Mouse (Mus musculus) liver, embryonic 15.5 days (tissue): ENCODE data around the gene Ulbp1. TPM values are rescaled to one million over a fixed set of nuclear protein-coding genes. Genes with fewer than 3 reads are reported as not detected.
"Not testable (repeated sequence)": the region's sequence is repeated elsewhere in the genome, so short reads cannot be mapped to it uniquely, and the experiment has no call there.

Experiments used
- ATAC-seq: fragments of 200-750 bp; cut with Nextera tagmentation; 2 replicates; pipeline ENCODE4 v1.8.0; 2017; ENCODE audit warnings: moderate number of reproducible peaks, mild to moderate bottlenecking, moderate library complexity; ENCODE audit not compliant: insufficient read depth
- H3K27ac ChIP-seq: fragments of 300-500 bp; sonication (generic); replicated peaks from 2 replicates; pipeline ENCODE4 v1.5.1; 2015; ENCODE audit warnings: mild to moderate bottlenecking, inconsistent platforms
- H3K27me3 ChIP-seq: fragments of 300-500 bp; sonication (generic); 2 replicates; pipeline ENCODE4 v1.6.1; 2015; ENCODE audit warnings: mild to moderate bottlenecking, inconsistent platforms
- H3K36me3 ChIP-seq: fragments of 300-500 bp; sonication (generic); replicated peaks from 2 replicates; pipeline ENCODE4 v1.6.1; 2015; ENCODE audit warnings: moderate library complexity, mild to moderate bottlenecking, inconsistent platforms
- H3K4me1 ChIP-seq: fragments of 300-500 bp; sonication (generic); replicated peaks from 2 replicates; pipeline ENCODE4 v1.6.1; 2015; ENCODE audit warnings: inconsistent platforms
- H3K4me2 ChIP-seq: fragments of 300-500 bp; sonication (generic); 2 replicates; pipeline ENCODE4 v1.6.1; 2015; ENCODE audit warnings: moderate library complexity, mild to moderate bottlenecking, inconsistent platforms
- H3K4me3 ChIP-seq: fragments of 300-500 bp; sonication (generic); replicated peaks from 2 replicates; pipeline ENCODE4 v1.5.1; 2015; ENCODE audit warnings: mild to moderate bottlenecking, inconsistent platforms
- H3K9ac ChIP-seq: fragments of 300-500 bp; sonication (generic); 2 replicates; pipeline ENCODE4 v1.6.1; 2015; ENCODE audit warnings: moderate library complexity, mild to moderate bottlenecking, inconsistent platforms
- H3K9me3 ChIP-seq: fragments of 300-500 bp; sonication (generic); replicated peaks from 2 replicates; pipeline ENCODE4 v1.6.1; 2016; ENCODE audit warnings: inconsistent platforms
- WGBS: fragments of 180-500 bp; shearing (Covaris S2); methylation state at CpG from one replicate; pipeline ENCODE4 v1.1.7; 2015; ENCODE audit warnings: mixed read lengths; ENCODE audit not compliant: insufficient replicate concordance; 5-methylcytosine and 5-hydroxymethylcytosine counted together
- polyA plus RNA-seq: library from polyadenylated mRNA; unstranded; fragments of >200 nt; fragmentation: Nextera tagmentation; extraction: Ambion mirVana; gene quantifications from 2 replicates; pipeline ENCODE4 v1.2.1, GENCODE M21; 2015

Ulbp1 gene
- polyA plus RNA-seq, result 1.1 and 1.7 TPM in 2 replicates

- Histone ChIP-seq H3K36me3 (no peaks in the 10 kb centered on the region), H3K27me3 (no peaks in the 10 kb centered on the region), H3K4me3 (peak within 1 kb of the TSS; percentile 36), H3K9ac (no peak within 1 kb of the TSS), H3K27ac (no peak within 1 kb of the TSS), H3K4me2 (peak within 1 kb of the TSS; percentile 53), H3K9me3 (no peaks in the 10 kb centered on the region), H3K4me1 (0 out of 2 replicates have a peak, but pooled peaks cover 5% of the 10 kb centered on the region)
- peak; percentile 68 for ATAC-seq
- 18% methylated on average over 13 of the region's 13 CpGs for WGBS
Measured at GRCm38 (mm10) chr10:7473197-7473889, at the start of gene Ulbp1. Gene Ulbp1, minus strand, starts transcription at chr10:7473638.

DNA sequence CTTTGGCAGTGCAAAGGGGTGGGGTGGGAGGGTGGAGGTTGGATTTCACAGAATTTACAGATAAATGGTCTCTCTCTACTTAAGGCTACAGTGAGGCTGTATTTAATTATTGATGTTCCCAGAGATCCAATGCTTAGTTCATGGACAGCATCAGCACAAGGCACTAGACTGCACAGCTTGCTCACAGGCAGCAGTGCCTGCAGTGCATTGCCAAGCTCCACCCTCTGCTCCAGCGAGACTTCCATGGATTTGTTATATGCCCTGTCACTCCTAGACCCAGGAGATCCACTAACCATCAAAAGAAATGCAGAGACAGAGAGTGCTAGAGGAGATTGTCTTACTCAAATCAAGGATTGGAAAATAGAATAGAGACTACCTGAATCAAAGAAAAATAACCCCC is 24.7 kb upstream of the Ulbp1 start:
- not testable (repeated sequence) for ATAC-seq, H3K27me3 ChIP-seq

DNA sequence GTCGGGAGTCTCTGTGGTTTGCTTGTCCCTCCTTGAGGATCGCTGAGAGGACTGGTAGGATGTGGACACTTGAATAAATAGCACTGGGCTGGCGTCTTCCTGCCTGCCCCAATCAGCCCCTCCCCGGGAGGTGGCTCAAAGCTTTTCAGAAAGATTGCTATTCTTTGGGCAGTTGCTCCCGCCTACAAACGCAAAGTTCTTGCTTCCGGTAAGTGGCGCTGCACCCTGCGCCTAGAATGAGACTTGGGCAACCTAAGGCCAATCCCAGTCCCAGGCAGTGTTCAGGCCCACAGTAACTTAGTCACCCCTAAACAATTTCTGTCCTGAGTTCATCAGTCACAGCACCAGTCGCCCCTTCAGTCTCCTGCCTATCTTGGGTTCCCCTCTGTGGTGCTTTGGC is 18.9 kb upstream of the Ulbp1 start:
- H3K4me2 ChIP-seq, H3K9ac ChIP-seq, H3K27me3 ChIP-seq, H3K36me3 ChIP-seq, H3K27ac ChIP-seq, ATAC-seq, H3K4me3 ChIP-seq, H3K4me1 ChIP-seq, H3K9me3 ChIP-seq: not testable (repeated sequence)
- WGBS, result 4% methylated on average over 10 of the region's 10 CpGs

More for the DNA sequence above, 24.7 kb upstream of the Ulbp1 start:
- H3K4me2 ChIP-seq, H3K4me1 ChIP-seq, H3K4me3 ChIP-seq, H3K36me3 ChIP-seq, H3K9ac ChIP-seq, H3K9me3 ChIP-seq, H3K27ac ChIP-seq: not testable (repeated sequence)
- WGBS, result 41% methylated on average over 1 of the region's 1 CpGs

- Histone ChIP-seq H3K27ac (no peak overlapping the region), H3K27me3 (no peaks in the 10 kb centered on the region), H3K4me3 (no peak overlapping the region), H3K36me3 (no peaks in the 10 kb centered on the region), H3K9me3 (no peaks in the 10 kb centered on the region), H3K4me2 (no peak overlapping the region), H3K9ac (no peak overlapping the region), H3K4me1 (no peaks in the 10 kb centered on the region)
- 32% methylated on average over 4 of the region's 4 CpGs for WGBS
- no peak for ATAC-seq
Measured at GRCm38 (mm10) chr10:7483650-7484049, 10.2 kb upstream of the Ulbp1 start.

- not testable (repeated sequence) for H3K4me2 ChIP-seq, ATAC-seq
- whole genome bisulfite sequencing, result 69% methylated on average over 7 of the region's 13 CpGs
Measured at GRCm38 (mm10) chr10:7474225-7474624, 787 bp upstream of the Ulbp1 start.

DNA sequence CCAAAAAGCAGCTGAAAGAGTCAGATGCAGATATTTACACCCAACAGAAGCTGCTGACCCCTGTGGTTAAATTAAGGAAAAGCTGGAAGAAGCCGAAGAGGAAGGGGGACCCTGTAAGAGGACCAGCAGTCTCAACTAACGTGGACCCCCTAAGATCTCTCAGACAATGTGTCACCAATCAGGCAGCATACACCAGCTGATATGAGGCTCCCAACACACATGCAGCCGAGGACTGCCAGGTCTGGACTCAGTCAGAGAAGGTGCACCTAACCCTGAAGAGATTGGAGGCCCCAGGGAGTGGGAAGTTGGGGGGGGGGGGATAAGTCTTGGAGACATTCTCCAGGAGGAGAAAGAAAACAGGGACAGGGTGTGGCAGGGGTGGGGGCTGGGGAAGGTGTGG is 1.8 kb downstream of the Ulbp1 start:
- Histone ChIP-seq H3K4me1 (0 out of 2 replicates have a peak, but pooled peaks cover 5% of the 10 kb centered on the region), H3K36me3 (no peaks in the 10 kb centered on the region), H3K9me3 (no peaks in the 10 kb centered on the region), H3K27me3 (no peaks in the 10 kb centered on the region), H3K4me2 (peak overlapping the region; percentile 23), H3K9ac (no peak overlapping the region), H3K27ac (no peak overlapping the region), H3K4me3 (no peak overlapping the region)
- no peak for ATAC-seq
- 50% methylated on average over 3 of the region's 3 CpGs for WGBS

More at GRCm38 (mm10) chr10:7474225-7474624, 787 bp upstream of the Ulbp1 start:
- not testable (repeated sequence) for H3K27ac ChIP-seq, H3K4me3 ChIP-seq, H3K27me3 ChIP-seq, H3K9ac ChIP-seq, H3K4me1 ChIP-seq, H3K36me3 ChIP-seq, H3K9me3 ChIP-seq

GRCm38 (mm10) chr10:7470457-7470856 is 3.0 kb downstream of the Ulbp1 start:
- Histone ChIP-seq H3K27ac (no peak overlapping the region), H3K27me3 (no peaks in the 10 kb centered on the region), H3K4me1 (0 out of 2 replicates have a peak, but pooled peaks cover 5% of the 10 kb centered on the region), H3K9me3 (no peaks in the 10 kb centered on the region), H3K4me2 (peak overlapping the region; percentile 53), H3K4me3 (peak overlapping the region; percentile 33), H3K36me3 (no peaks in the 10 kb centered on the region), H3K9ac (no peak overlapping the region; the same call in 1 of the 2 replicates)
- WGBS, result 6% methylated on average over 7 of the region's 7 CpGs
- no peak for ATAC-seq

- not testable (repeated sequence) for H3K36me3 ChIP-seq, H3K27me3 ChIP-seq, H3K4me1 ChIP-seq, H3K9me3 ChIP-seq, H3K27ac ChIP-seq, H3K9ac ChIP-seq, ATAC-seq
- 0% methylated on average over 7 of the region's 7 CpGs for WGBS
- H3K4me2 ChIP-seq, result peak overlapping the region; percentile 53
- H3K4me3 ChIP-seq, result peak overlapping the region; percentile 33
Measured at GRCm38 (mm10) chr10:7469716-7470414, 3.6 kb downstream of the Ulbp1 start.

DNA sequence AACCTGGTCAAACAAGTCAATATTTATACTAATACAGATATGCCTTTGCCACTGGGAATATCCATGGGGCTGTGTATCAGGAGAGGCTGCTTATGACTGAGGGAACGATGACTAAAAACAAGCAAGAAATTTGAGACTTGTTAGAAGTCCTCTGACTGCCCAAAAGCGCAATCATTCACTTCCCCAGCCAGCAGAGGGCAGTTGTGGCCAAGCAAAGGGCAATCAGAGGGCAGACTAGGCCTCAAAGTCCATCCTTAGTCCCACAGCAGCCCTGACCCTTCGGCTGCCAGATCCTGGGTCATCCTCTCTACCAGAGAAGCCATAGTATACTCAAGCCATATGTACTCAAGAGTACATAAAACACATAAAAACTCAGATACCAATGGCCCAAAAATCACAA is 11.4 kb downstream of the Ulbp1 start:
- Histone ChIP-seq H3K9me3 (no peaks in the 10 kb centered on the region), H3K4me3 (no peak overlapping the region), H3K27me3 (no peaks in the 10 kb centered on the region), H3K9ac (no peak overlapping the region), H3K36me3 (no peaks in the 10 kb centered on the region), H3K27ac (no peak overlapping the region), H3K4me1 (no peaks in the 10 kb centered on the region), H3K4me2 (no peak overlapping the region)
- WGBS, result 52% methylated on average over 3 of the region's 3 CpGs
- no peak for ATAC-seq

DNA sequence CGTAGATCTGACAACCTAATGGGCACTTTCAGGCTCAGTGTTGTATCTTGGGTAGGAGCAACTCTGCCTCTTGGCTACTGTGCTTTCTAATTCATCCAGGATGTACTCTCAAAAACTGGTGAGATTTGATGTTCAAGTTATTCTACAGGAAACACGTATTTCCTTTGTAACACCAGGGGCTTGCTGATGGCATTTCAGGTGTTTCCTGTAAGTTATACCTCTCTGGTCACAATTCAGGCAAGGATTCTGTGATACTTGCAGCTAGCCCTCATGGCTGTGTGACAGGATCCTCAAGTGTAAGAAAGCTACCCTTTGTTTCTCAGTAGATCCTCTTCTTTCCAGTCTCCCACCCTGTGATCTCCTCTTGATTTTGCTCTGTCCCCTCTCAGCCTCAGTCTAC is 34.5 kb downstream of the Ulbp1 start:
- H3K27ac ChIP-seq, result no peak overlapping the region
- no peak for ATAC-seq
- no peaks in the 10 kb centered on the region for H3K36me3 ChIP-seq
- H3K4me3 ChIP-seq, result no peak overlapping the region
- no peaks in the 10 kb centered on the region for H3K27me3 ChIP-seq
- H3K4me1 ChIP-seq, result no peaks in the 10 kb centered on the region
- H3K9me3 ChIP-seq, result no peaks in the 10 kb centered on the region
- 42% methylated on average over 2 of the region's 2 CpGs for WGBS
- H3K9ac ChIP-seq, result no peak overlapping the region
- no peak overlapping the region for H3K4me2 ChIP-seq

DNA sequence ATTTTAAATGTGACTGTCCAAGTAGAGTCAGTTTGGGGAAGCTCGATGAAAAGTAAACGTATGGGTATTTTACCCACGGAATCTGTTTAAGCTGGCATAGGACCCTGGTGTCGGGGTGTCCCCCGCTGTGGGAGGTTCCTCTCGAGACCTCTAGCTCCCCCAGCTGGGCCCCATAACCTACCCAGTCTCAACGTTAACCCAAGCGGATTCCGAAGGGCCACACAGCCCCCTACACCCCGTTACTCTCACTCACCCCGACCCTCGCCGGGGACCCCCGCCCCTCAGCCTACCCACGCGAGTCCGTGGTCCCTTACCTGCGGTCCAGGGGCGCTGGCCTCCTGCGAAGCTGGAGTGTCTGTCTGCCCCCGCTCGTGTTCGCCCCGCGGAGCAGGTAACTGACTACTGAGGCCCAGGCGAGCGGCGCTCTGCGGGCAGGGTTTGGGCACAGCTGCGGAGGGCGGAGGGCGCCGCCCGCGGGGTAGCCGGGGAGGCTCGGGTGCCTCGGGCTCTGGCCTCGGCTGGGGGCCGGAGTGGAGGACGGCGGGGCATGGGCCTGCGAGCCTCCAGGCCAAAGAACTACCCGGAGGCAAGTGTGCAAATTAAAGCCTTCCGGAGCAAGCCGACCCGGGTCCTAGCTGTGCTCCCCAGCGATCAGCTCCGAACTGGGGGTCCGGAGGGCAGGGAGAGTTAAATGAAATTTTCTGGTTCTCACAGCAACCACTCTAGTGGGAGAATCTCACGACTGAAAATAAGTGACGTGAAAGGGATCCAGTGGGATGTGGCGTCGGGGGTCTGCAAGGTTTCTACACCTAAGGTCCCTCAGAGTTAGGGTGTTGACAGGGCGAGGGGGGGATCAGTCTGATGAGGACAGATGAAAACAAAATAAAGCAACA is 80.0 kb downstream of the Ulbp1 start:
- Histone ChIP-seq H3K27me3 (peaks cover 48% of the 10 kb centered on the region), H3K4me1 (peaks cover 2% of the 10 kb centered on the region; the same call in 1 of the 2 replicates), H3K4me3 (peak overlapping the region; percentile 14; the same call in 1 of the 2 replicates), H3K4me2 (peak overlapping the region; percentile 74), H3K27ac (no peak overlapping the region), H3K9me3 (no peaks in the 10 kb centered on the region), H3K9ac (no peak overlapping the region), H3K36me3 (no peaks in the 10 kb centered on the region)
- WGBS, result 9% methylated on average over 55 of the region's 55 CpGs
- no peak for ATAC-seq
